Mouse (Mus musculus) heart, adult 2 months (tissue): ENCODE data around the gene 4931428L18Rik. TPM values are rescaled to one million over a fixed set of nuclear protein-coding genes. Genes with fewer than 3 reads are reported as not detected.

Experiments used
- DNase-seq, 2 experiments: peaks; one replicate each; pipeline ENCODE4 v3.0.0; 2021
- H3K27ac ChIP-seq: fragments of 200-600 bp; 2 replicates; pipeline ENCODE4 v1.8.1; 2022
- H3K27me3 ChIP-seq: fragments of 200-500 bp; 2 replicates; pipeline ENCODE4 v1.6.1; 2012; ENCODE audit warnings: mild to moderate bottlenecking, low read length, inconsistent platforms, mixed read lengths; ENCODE audit not compliant: control insufficient read depth, insufficient read depth
- H3K36me3 ChIP-seq: fragments of 200-500 bp; 2 replicates; pipeline ENCODE4 v1.6.1; 2012; ENCODE audit warnings: low read length, inconsistent platforms; ENCODE audit not compliant: control insufficient read depth, insufficient read depth
- H3K4me1 ChIP-seq: fragments of 200-500 bp; 2 replicates; pipeline ENCODE4 v1.6.1; 2011; ENCODE audit warnings: low read length; ENCODE audit not compliant: control insufficient read depth, insufficient read depth
- H3K4me3 ChIP-seq: fragments of 200-600 bp; 2 replicates; pipeline ENCODE4 v1.8.1; 2022
- H3K79me2 ChIP-seq: fragments of 200-500 bp; replicated peaks from 2 replicates; pipeline ENCODE4 v1.6.1; 2012; ENCODE audit warnings: mild to moderate bottlenecking, inconsistent platforms, low read length, moderate library complexity, mixed read lengths; ENCODE audit not compliant: control insufficient read depth, insufficient read depth
- H3K9ac ChIP-seq: fragments of 200-500 bp; 2 replicates; pipeline ENCODE4 v1.6.1; 2012; ENCODE audit warnings: low read depth, mild to moderate bottlenecking, control low read depth, inconsistent platforms, low read length, mixed read lengths
- CTCF ChIP-seq: fragments of 200-600 bp; IDR thresholded peaks from 2 replicates; pipeline ENCODE4 v1.8.1; 2022; ENCODE audit warnings: antibody characterized with exemption, mild to moderate bottlenecking, moderate library complexity
- EP300 ChIP-seq: fragments of 200-500 bp; IDR thresholded peaks from 2 replicates; pipeline ENCODE4 v1.6.1; 2011; ENCODE audit warnings: low read depth, low read length, control low read depth; ENCODE audit not compliant: insufficient read depth
- POLR2A ChIP-seq: fragments of 200-500 bp; IDR thresholded peaks from 2 replicates; pipeline ENCODE4 v1.6.1; 2011; ENCODE audit warnings: mild to moderate bottlenecking, low read depth, low read length, control low read depth; ENCODE audit not compliant: insufficient read depth
- WGBS: fragments of 180-500 bp; shearing (Covaris S2); methylation state at CpG from one replicate; pipeline ENCODE4 v1.1.7; 2018; 5-methylcytosine and 5-hydroxymethylcytosine counted together
- intact Hi-C: fragments of 180-260 bp; cut with DNase I; formaldehyde crosslinking; loops from one replicate; pipeline ENCODE4 v1.15.1; 2025
- polyA plus RNA-seq: library from polyadenylated mRNA; depleted of rRNA; stranded (reverse); fragments of >200 nt; gene quantifications from 2 replicates; pipeline ENCODE4 v1.2.3, GENCODE M21; 2012
- total RNA-seq, 2 experiments: library from RNA; stranded (reverse); gene quantifications; 2 replicates each; pipeline ENCODE4 v1.2.3; 2021

The 4931428L18Rik gene
- total and polyA plus RNA-seq, 3 experiments, result 0.16 TPM; not detected in 2

GRCm38 (mm10) chr1:31205770-31206169 lies 16.7 kb downstream of the 4931428L18Rik start:
- Histone ChIP-seq H3K36me3 (no peaks in the 10 kb centered on the region), H3K9ac (no peak overlapping the region), H3K4me3 (no peak overlapping the region), H3K79me2 (no peaks in the 10 kb centered on the region), H3K27me3 (no peaks in the 10 kb centered on the region), H3K4me1 (no peaks in the 10 kb centered on the region), H3K27ac (no peak overlapping the region)
- WGBS, result 65% methylated on average over 3 of the region's 3 CpGs
- DNase-seq, result no peak
- TF ChIP-seq CTCF (no peak), EP300 (no peak), POLR2A (no peak)
- intact Hi-C loops, result no loop called here

GRCm38 (mm10) chr1:31205346-31205745 lies 17.1 kb downstream of the 4931428L18Rik start:
- no peak overlapping the region for H3K9ac ChIP-seq
- H3K36me3 ChIP-seq, result no peaks in the 10 kb centered on the region
- H3K27me3 ChIP-seq, result no peaks in the 10 kb centered on the region
- TF ChIP-seq POLR2A (no peak), EP300 (no peak), CTCF (no peak)
- no peak for DNase-seq
- no peaks in the 10 kb centered on the region for H3K79me2 ChIP-seq
- H3K27ac ChIP-seq, result no peak overlapping the region
- H3K4me1 ChIP-seq, result no peaks in the 10 kb centered on the region
- intact Hi-C loops, result no loop called here
- 63% methylated on average over 7 of the region's 7 CpGs for WGBS
- H3K4me3 ChIP-seq, result no peak overlapping the region

- 80% methylated on average over 10 of the region's 10 CpGs for WGBS
- H3K27ac ChIP-seq, result no peak overlapping the region
- no peaks in the 10 kb centered on the region for H3K4me1 ChIP-seq
- DNase-seq, result no peak
- no peak overlapping the region for H3K4me3 ChIP-seq
- no peaks in the 10 kb centered on the region for H3K79me2 ChIP-seq
- TF ChIP-seq POLR2A (no peak), CTCF (no peak), EP300 (no peak)
- no peak overlapping the region for H3K9ac ChIP-seq
- no peaks in the 10 kb centered on the region for H3K36me3 ChIP-seq
- intact Hi-C loops, result no loop called here
- no peaks in the 10 kb centered on the region for H3K27me3 ChIP-seq
These were observed 18.7 kb downstream of the 4931428L18Rik start for GRCm38 (mm10) chr1:31203771-31204170.

- 88% methylated on average over 3 of the region's 3 CpGs for WGBS
- DNase-seq, result no peak
- Histone ChIP-seq H3K4me1 (no peaks in the 10 kb centered on the region), H3K9ac (no peak overlapping the region), H3K79me2 (no peaks in the 10 kb centered on the region), H3K27me3 (no peaks in the 10 kb centered on the region), H3K36me3 (no peaks in the 10 kb centered on the region), H3K4me3 (no peak overlapping the region), H3K27ac (no peak overlapping the region)
- TF ChIP-seq POLR2A (no peak), CTCF (no peak), EP300 (no peak)
- intact Hi-C loops, result no loop called here
These were observed 25.5 kb downstream of the 4931428L18Rik start for GRCm38 (mm10) chr1:31196959-31197358.

- intact Hi-C loops, result no loop called here
- 56% methylated on average over 1 of the region's 1 CpGs for WGBS
- TF ChIP-seq CTCF (no peak), EP300 (no peak), POLR2A (no peak)
These were observed 26.9 kb downstream of the 4931428L18Rik start for GRCm38 (mm10) chr1:31195633-31196032.

GRCm38 (mm10) chr1:31190237-31190866 lies 32.1 kb downstream of the 4931428L18Rik start:
- no peaks in the 10 kb centered on the region for H3K4me1 ChIP-seq
- TF ChIP-seq EP300 (no peak), CTCF (no peak), POLR2A (no peak)
- 65% methylated on average over 10 of the region's 10 CpGs for WGBS

More at GRCm38 (mm10) chr1:31195633-31196032, 26.9 kb downstream of the 4931428L18Rik start:
- no peak overlapping the region for H3K4me3 ChIP-seq
- no peak for DNase-seq
- H3K27me3 ChIP-seq, result no peaks in the 10 kb centered on the region
- H3K36me3 ChIP-seq, result no peaks in the 10 kb centered on the region
- no peaks in the 10 kb centered on the region for H3K4me1 ChIP-seq
- no peak overlapping the region for H3K9ac ChIP-seq
- no peak overlapping the region for H3K27ac ChIP-seq
- H3K79me2 ChIP-seq, result no peaks in the 10 kb centered on the region

GRCm38 (mm10) chr1:31178264-31178663 lies 44.2 kb downstream of the 4931428L18Rik start:
- WGBS, result 57% methylated on average over 1 of the region's 1 CpGs
- TF ChIP-seq POLR2A (no peak), CTCF (no peak), EP300 (no peak)

More at GRCm38 (mm10) chr1:31190237-31190866, 32.1 kb downstream of the 4931428L18Rik start:
- intact Hi-C loops, result no loop called here
- H3K4me3 ChIP-seq, result no peak overlapping the region
- H3K79me2 ChIP-seq, result no peaks in the 10 kb centered on the region
- no peaks in the 10 kb centered on the region for H3K36me3 ChIP-seq
- no peak overlapping the region for H3K9ac ChIP-seq
- H3K27ac ChIP-seq, result no peak overlapping the region
- no peak for DNase-seq
- no peaks in the 10 kb centered on the region for H3K27me3 ChIP-seq

More at GRCm38 (mm10) chr1:31178264-31178663, 44.2 kb downstream of the 4931428L18Rik start:
- no peaks in the 10 kb centered on the region for H3K27me3 ChIP-seq
- no peak for DNase-seq
- no peak overlapping the region for H3K4me3 ChIP-seq
- intact Hi-C loops, result no loop called here
- H3K27ac ChIP-seq, result no peak overlapping the region
- H3K4me1 ChIP-seq, result no peaks in the 10 kb centered on the region
- H3K9ac ChIP-seq, result no peak overlapping the region
- H3K79me2 ChIP-seq, result no peaks in the 10 kb centered on the region
- no peaks in the 10 kb centered on the region for H3K36me3 ChIP-seq
